Mouse (Mus musculus): ENCODE results near the gene Gm47841. TPM values are rescaled to one million over a fixed set of nuclear protein-coding genes. Genes with fewer than 3 reads are reported as not detected.

Gm47841 gene
- total and polyA plus RNA-seq, 3 experiments: not detected

DNA sequence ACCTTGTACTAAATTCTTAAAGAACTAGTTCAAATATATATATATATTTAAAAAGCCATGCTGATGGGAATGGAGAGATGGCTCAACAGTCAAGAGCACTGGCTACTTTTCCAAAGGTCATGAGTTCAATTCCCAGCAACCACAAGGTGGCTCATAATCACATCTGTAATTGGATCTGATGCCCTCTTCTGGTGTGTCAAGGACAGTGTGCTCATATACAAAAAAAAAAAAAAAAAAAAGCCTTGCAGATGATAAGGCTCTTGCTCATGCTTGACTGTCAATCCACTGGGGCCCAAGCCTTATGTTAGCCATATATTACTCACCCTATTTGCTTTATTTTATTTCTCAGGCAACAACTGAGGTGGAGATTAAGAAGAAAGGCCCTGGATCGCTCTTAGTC is 45.5 kb downstream of the Gm47841 start:
- Histone ChIP-seq H3K9ac (ENCODE audit: control insufficient read depth, low read depth, low read length, poor library complexity, severe bottlenecking) (no peak overlapping the region), H3K4me1 (ENCODE audit: control insufficient read depth in 1 of 2, insufficient read depth in 2 of 2, low read length in 2 of 2) (no peaks in the 10 kb centered on the region), H3K36me3 (ENCODE audit: control insufficient read depth in 1 of 2, insufficient read depth in 2 of 2, low read length in 2 of 2) (no peaks in the 10 kb centered on the region), H3K27ac (ENCODE audit: control insufficient read depth, low read depth, low read length) (no peak overlapping the region), H3K9me3 (replicated peaks; ENCODE audit: insufficient read depth, low read length) (no peaks in the 10 kb centered on the region), H3K27me3 (ENCODE audit: control insufficient read depth in 1 of 2, insufficient read depth in 2 of 2, low read length in 2 of 2) (peaks cover 0 to 7% of the 10 kb centered on the region in 2 experiments; a peak in 3 of 4 replicates), H3K79me2 (ENCODE audit: control insufficient read depth, insufficient read depth, low read length, poor library complexity) (no peaks in the 10 kb centered on the region), H3K4me3 (ENCODE audit: control insufficient read depth in 1 of 2, insufficient read depth in 1 of 2, low read depth in 2 of 2, low read length in 2 of 2) (no peak overlapping the region)
- DNase-seq (ENCODE audit: low read depth, low spot score): no peak
- TF ChIP-seq BHLHE40 (IDR thresholded peaks at IDR 0.05; ENCODE audit: borderline replicate concordance, low read depth, low read length) (no peak), CTCF (IDR thresholded peaks at IDR 0.05 in 2 of 3, conservative IDR thresholded peaks at IDR 0.05 in 1 of 3; ENCODE audit: control insufficient read depth in 1 of 3, insufficient read depth in 1 of 3, low read depth in 2 of 3, low read length in 3 of 3, poor library complexity in 1 of 3, severe bottlenecking in 1 of 3) (no peak), USF2 (IDR thresholded peaks at IDR 0.05; ENCODE audit: borderline replicate concordance in 1 of 2, insufficient read depth in 1 of 2, low read depth in 1 of 2, low read length in 2 of 2) (no peak), ZNF384 (IDR thresholded peaks at IDR 0.05; ENCODE audit: low read depth, low read length) (peak; percentile 79), POLR2AphosphoS5 (IDR thresholded peaks at IDR 0.05; ENCODE audit: borderline replicate concordance, low read depth, low read length) (no peak)

DNA sequence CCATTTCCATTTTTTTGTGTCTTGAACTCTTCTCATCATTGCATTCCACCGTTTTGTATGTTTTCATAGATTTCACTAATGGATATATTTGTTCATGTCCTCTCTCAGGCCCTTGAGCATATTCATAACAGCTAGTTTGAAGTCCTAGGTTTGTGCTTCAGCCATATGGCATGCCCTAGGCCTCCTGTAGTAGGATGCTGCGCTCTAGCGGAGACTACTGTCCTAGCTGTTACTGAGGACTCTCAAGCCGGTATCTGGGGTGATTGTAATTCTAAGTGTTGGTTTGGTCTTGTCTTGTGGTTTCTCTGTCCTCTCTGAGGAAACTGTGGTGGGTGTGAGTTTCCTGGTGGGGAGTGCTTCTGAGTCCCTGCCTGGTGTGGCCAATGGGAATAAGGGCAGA is 50.1 kb downstream of the Gm47841 start:
- Histone ChIP-seq H3K27ac (ENCODE audit: control insufficient read depth, low read depth, low read length) (no peak overlapping the region), H3K4me3 (ENCODE audit: control insufficient read depth in 1 of 2, insufficient read depth in 1 of 2, low read depth in 2 of 2, low read length in 2 of 2) (no peak overlapping the region), H3K79me2 (ENCODE audit: control insufficient read depth, insufficient read depth, low read length, poor library complexity) (no peaks in the 10 kb centered on the region), H3K27me3 (ENCODE audit: control insufficient read depth in 1 of 2, insufficient read depth in 2 of 2, low read length in 2 of 2) (peaks cover 2 to 10% of the 10 kb centered on the region in 2 experiments; a peak in 3 of 4 replicates), H3K36me3 (ENCODE audit: control insufficient read depth in 1 of 2, insufficient read depth in 2 of 2, low read length in 2 of 2) (no peaks in the 10 kb centered on the region), H3K9ac (ENCODE audit: control insufficient read depth, low read depth, low read length, poor library complexity, severe bottlenecking) (no peak overlapping the region), H3K9me3 (replicated peaks; ENCODE audit: insufficient read depth, low read length) (no peaks in the 10 kb centered on the region), H3K4me1 (ENCODE audit: control insufficient read depth in 1 of 2, insufficient read depth in 2 of 2, low read length in 2 of 2) (no peaks in the 10 kb centered on the region)
- TF ChIP-seq ETS1 (IDR thresholded peaks at IDR 0.05; ENCODE audit: low read depth, low read length) (no peak), TBP (IDR thresholded peaks at IDR 0.05; ENCODE audit: low read depth, low read length) (no peak), MAFK (IDR thresholded peaks at IDR 0.05; ENCODE audit: borderline replicate concordance, low read depth, low read length) (no peak), POLR2AphosphoS2 (IDR thresholded peaks at IDR 0.05; ENCODE audit: low read length) (no peak), JUND (IDR thresholded peaks at IDR 0.05; ENCODE audit: low read depth, low read length) (no peak), POLR2AphosphoS5 (IDR thresholded peaks at IDR 0.05; ENCODE audit: borderline replicate concordance, low read depth, low read length) (no peak), MAZ (IDR thresholded peaks at IDR 0.05; ENCODE audit: low read depth, low read length) (no peak), CHD2 (IDR thresholded peaks at IDR 0.05; ENCODE audit: low read length) (no peak), POLR2A (IDR thresholded peaks at IDR 0.05; ENCODE audit: control insufficient read depth in 1 of 2, insufficient read depth in 1 of 2, low read depth in 1 of 2, low read length in 2 of 2, poor library complexity in 1 of 2) (no peak)
- no peak for DNase-seq (ENCODE audit: low read depth, low spot score)

Other genes with a start within 250 kb of the Gm47841 start
- 0.03 and 0.08 TPM in 2 replicates for gene Scn8a, start 177.5 kb downstream of the Gm47841 start, total RNA-seq (2012; rRNA removed)
- under 1 TPM in 1 of 2 experiments, not detected in 1; 0.01 TPM for gene Scn8a, start 177.5 kb downstream of the Gm47841 start, polyA plus RNA-seq (2012; ENCODE audit: insufficient read depth in 1 of 2, insufficient read length in 2 of 2, low read depth in 1 of 2, low replicate concordance in 2 of 2, missing spikeins in 1 of 2)
- gene Fignl2, start 31.2 kb upstream of the Gm47841 start, total RNA-seq (2012; rRNA removed): not detected in 2 replicates
- gene Fignl2, start 31.2 kb upstream of the Gm47841 start, polyA plus RNA-seq (2012; ENCODE audit: insufficient read depth in 1 of 2, insufficient read length in 2 of 2, low read depth in 1 of 2, low replicate concordance in 2 of 2, missing spikeins in 1 of 2): not detected
- gene Ankrd33, start 68.4 kb upstream of the Gm47841 start, total RNA-seq (2012; rRNA removed): not detected in 2 replicates
- gene Ankrd33, start 68.4 kb upstream of the Gm47841 start, polyA plus RNA-seq (2012; ENCODE audit: insufficient read depth in 1 of 2, insufficient read length in 2 of 2, low read depth in 1 of 2, low replicate concordance in 2 of 2, missing spikeins in 1 of 2): not detected
- 0.08 TPM in 1 of 2 replicates, not detected in the other for gene Acvrl1, start 81.1 kb upstream of the Gm47841 start, total RNA-seq (2012; rRNA removed)
- gene Acvrl1, start 81.1 kb upstream of the Gm47841 start, polyA plus RNA-seq (2012; ENCODE audit: insufficient read depth in 1 of 2, insufficient read length in 2 of 2, low read depth in 1 of 2, low replicate concordance in 2 of 2, missing spikeins in 1 of 2): under 1 TPM in 1 of 2 experiments, not detected in 1; 0.18 TPM
- 9.7 and 10.4 TPM in 2 replicates for gene Acvr1b, start 126.7 kb upstream of the Gm47841 start, total RNA-seq (2012; rRNA removed)
- 10 to 100 TPM in 1 of 2 experiments, not detected in 1; 13.2 TPM for gene Acvr1b, start 126.7 kb upstream of the Gm47841 start, polyA plus RNA-seq (2012; ENCODE audit: insufficient read depth in 1 of 2, insufficient read length in 2 of 2, low read depth in 1 of 2, low replicate concordance in 2 of 2, missing spikeins in 1 of 2)
- 3.7 and 4.1 TPM in 2 replicates for gene Grasp, start 176.8 kb upstream of the Gm47841 start, total RNA-seq (2012; rRNA removed)
- gene Grasp, start 176.8 kb upstream of the Gm47841 start, polyA plus RNA-seq (2012; ENCODE audit: insufficient read depth in 1 of 2, insufficient read length in 2 of 2, low read depth in 1 of 2, low replicate concordance in 2 of 2, missing spikeins in 1 of 2): 1 to 10 TPM in 1 of 2 experiments, not detected in 1; 6.3 TPM
- 1.7 and 2.0 TPM in 2 replicates for gene Nr4a1, start 206.9 kb upstream of the Gm47841 start, total RNA-seq (2012; rRNA removed)
- 10 to 100 TPM in 1 of 2 experiments, not detected in 1; 12.8 TPM for gene Nr4a1, start 206.9 kb upstream of the Gm47841 start, polyA plus RNA-seq (2012; ENCODE audit: insufficient read depth in 1 of 2, insufficient read length in 2 of 2, low read depth in 1 of 2, low replicate concordance in 2 of 2, missing spikeins in 1 of 2)
- 75.5 and 90.3 TPM in 2 replicates for gene Atg101, start 236.9 kb upstream of the Gm47841 start, total RNA-seq (2012; rRNA removed)
- gene Atg101, start 236.9 kb upstream of the Gm47841 start, polyA plus RNA-seq (2012; ENCODE audit: insufficient read depth in 1 of 2, insufficient read length in 2 of 2, low read depth in 1 of 2, low replicate concordance in 2 of 2, missing spikeins in 1 of 2): 10 to 100 TPM in 1 of 2 experiments, not detected in 1; 75.2 TPM
- 0.07 and 0.12 TPM in 2 replicates for gene 6030408B16Rik, start 245.8 kb upstream of the Gm47841 start, total RNA-seq (2012; rRNA removed)
- gene 6030408B16Rik, start 245.8 kb upstream of the Gm47841 start, polyA plus RNA-seq (2012; ENCODE audit: insufficient read depth in 1 of 2, insufficient read length in 2 of 2, low read depth in 1 of 2, low replicate concordance in 2 of 2, missing spikeins in 1 of 2): under 1 TPM in 1 of 2 experiments, not detected in 1; 0.18 TPM